Mouse (Mus musculus): ENCODE data around the gene Anapc7. TPM values are rescaled to one million over a fixed set of nuclear protein-coding genes. Genes with fewer than 3 reads are reported as not detected.

Gene Anapc7
- polyA plus RNA-seq, 1 experiment: 17.8 TPM

DNA sequence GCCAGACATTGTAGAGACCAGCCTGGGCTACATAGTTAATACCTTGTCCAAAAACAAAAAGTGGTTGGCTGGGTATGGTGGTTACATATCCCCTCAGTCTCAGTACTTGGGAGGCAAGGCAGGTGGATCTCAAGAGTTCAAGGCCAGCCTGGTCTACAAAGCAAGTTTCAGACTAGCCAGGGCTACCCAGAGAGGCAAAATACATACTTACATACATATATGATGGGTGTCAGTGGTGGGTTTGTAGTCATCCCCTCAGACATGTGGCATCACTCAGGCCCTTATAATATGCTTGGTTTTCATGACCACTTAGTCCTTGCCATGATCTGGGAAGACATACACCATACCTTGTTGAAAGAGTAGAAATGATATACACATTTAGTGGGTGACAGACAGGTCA lies 30.8 kb upstream of the Anapc7 start:
- H3K4me3 ChIP-seq (replicated peaks; ENCODE audit: control insufficient read depth, low read depth, low read length): no peak overlapping the region
- no peak overlapping the region for H3K27ac ChIP-seq (ENCODE audit: control insufficient read depth, insufficient read depth, low read depth, low read length, poor library complexity)
- TF ChIP-seq CTCF (IDR thresholded peaks at IDR 0.05; ENCODE audit: control insufficient read depth, insufficient read depth, low read length) (no peak), POLR2A (IDR thresholded peaks at IDR 0.05; ENCODE audit: borderline replicate concordance, control insufficient read depth, low read depth, low read length) (no peak)
- peaks cover 3% of the 10 kb centered on the region; the same call in 1 of the 2 replicates for H3K4me1 ChIP-seq (ENCODE audit: control insufficient read depth, insufficient read depth, low read length)

DNA sequence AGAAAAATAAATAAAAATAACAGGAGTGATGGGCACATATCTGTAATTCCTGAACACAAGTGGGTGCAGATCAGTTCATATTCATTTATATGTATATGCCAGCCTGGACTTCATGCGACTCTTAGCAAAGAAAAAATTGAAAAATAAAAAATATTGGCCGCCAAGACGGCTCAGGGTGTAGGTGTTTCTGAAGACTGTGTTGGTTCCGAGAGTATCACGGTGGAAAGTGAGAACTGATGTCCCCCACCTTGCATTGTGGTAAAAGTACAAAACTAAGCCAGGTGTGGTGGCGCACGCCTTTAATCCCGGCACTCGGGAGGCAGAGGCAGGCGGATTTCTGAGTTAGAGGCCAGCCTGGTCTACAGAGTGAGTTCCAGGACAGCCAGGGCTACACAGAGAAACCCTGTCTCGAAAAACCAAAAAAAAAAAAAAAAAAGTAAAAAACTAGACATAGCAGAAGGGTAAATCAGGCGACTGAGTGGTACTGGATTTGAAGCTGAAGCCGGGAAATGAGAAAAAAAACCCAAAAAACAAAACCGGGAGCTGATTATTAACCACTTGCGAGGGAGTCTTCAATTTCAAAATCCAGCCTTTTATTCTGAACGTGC lies 30.2 kb upstream of the Anapc7 start:
- H3K4me1 ChIP-seq (ENCODE audit: control insufficient read depth, insufficient read depth, low read length): peaks cover 3% of the 10 kb centered on the region; the same call in 1 of the 2 replicates
- H3K4me3 ChIP-seq (replicated peaks; ENCODE audit: control insufficient read depth, low read depth, low read length): no peak overlapping the region
- TF ChIP-seq CTCF (IDR thresholded peaks at IDR 0.05; ENCODE audit: control insufficient read depth, insufficient read depth, low read length): no peak
- WGBS: 44% methylated on average over 16 of the region's 16 CpGs
- H3K27ac ChIP-seq (ENCODE audit: control insufficient read depth, insufficient read depth, low read depth, low read length, poor library complexity): no peak overlapping the region; the same call in 1 of the 2 replicates

GRCm38 (mm10) chr5:122391786-122392180 lies 29.7 kb upstream of the Anapc7 start, which contains the start of gene Arpc3:
TSS of gene Arpc3 (plus strand) at chr5:122391878.
- H3K4me1 ChIP-seq (ENCODE audit: control insufficient read depth, insufficient read depth, low read length): peaks cover 6% of the 10 kb centered on the region; the same call in 1 of the 2 replicates
- TF ChIP-seq CTCF (IDR thresholded peaks at IDR 0.05; ENCODE audit: control insufficient read depth, insufficient read depth, low read length) (peak; percentile 96), POLR2A (IDR thresholded peaks at IDR 0.05; ENCODE audit: borderline replicate concordance, control insufficient read depth, low read depth, low read length) (peak; percentile 68; the same call in 1 of the 2 replicates)
- peak within 1 kb of the TSS; percentile 98 for H3K4me3 ChIP-seq (replicated peaks; ENCODE audit: control insufficient read depth, low read depth, low read length)
- H3K27ac ChIP-seq (ENCODE audit: control insufficient read depth, insufficient read depth, low read depth, low read length, poor library complexity): peak within 1 kb of the TSS; percentile 91
- WGBS: under 1% methylated on average over 39 of the region's 39 CpGs

- Histone ChIP-seq H3K4me1 (ENCODE audit: control insufficient read depth, insufficient read depth, low read length) (peaks cover 8% of the 10 kb centered on the region; the same call in 1 of the 2 replicates), H3K27ac (ENCODE audit: control insufficient read depth, insufficient read depth, low read depth, low read length, poor library complexity) (peak overlapping the region; percentile 91), H3K4me3 (replicated peaks; ENCODE audit: control insufficient read depth, low read depth, low read length) (peak overlapping the region; percentile 98)
- WGBS: 1% methylated on average over 19 of the region's 19 CpGs
- TF ChIP-seq POLR2A (IDR thresholded peaks at IDR 0.05; ENCODE audit: borderline replicate concordance, control insufficient read depth, low read depth, low read length) (no peak), CTCF (IDR thresholded peaks at IDR 0.05; ENCODE audit: control insufficient read depth, insufficient read depth, low read length) (no peak)
These were observed 29.1 kb upstream of the Anapc7 start for GRCm38 (mm10) chr5:122392227-122393004.

DNA sequence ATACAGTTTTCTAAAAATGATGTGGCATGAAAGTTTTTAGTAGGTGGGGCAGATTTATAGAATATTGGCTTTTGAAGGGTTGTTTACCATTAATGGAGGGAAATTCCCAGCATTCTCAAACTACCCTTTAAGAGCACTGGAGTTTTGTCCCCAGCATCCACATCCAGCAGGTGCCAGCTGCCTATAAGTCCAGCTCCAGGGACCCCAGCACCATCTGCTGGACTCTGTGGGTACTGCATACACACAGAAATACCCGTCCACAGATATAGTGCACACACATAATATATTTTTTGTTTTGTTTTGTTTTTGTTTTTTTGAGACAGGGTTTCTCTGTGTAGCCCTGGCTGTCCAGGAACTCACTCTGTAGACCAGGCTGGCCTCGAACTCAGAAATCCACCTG lies 27.6 kb upstream of the Anapc7 start:
- H3K27ac ChIP-seq (ENCODE audit: control insufficient read depth, insufficient read depth, low read depth, low read length, poor library complexity): no peak overlapping the region
- TF ChIP-seq CTCF (IDR thresholded peaks at IDR 0.05; ENCODE audit: control insufficient read depth, insufficient read depth, low read length) (peak; percentile 80), POLR2A (IDR thresholded peaks at IDR 0.05; ENCODE audit: borderline replicate concordance, control insufficient read depth, low read depth, low read length) (no peak)
- 38% methylated on average over 2 of the region's 2 CpGs for WGBS
- H3K4me3 ChIP-seq (replicated peaks; ENCODE audit: control insufficient read depth, low read depth, low read length): no peak overlapping the region
- H3K4me1 ChIP-seq (ENCODE audit: control insufficient read depth, insufficient read depth, low read length): peaks cover 9% of the 10 kb centered on the region; the same call in 1 of the 2 replicates

DNA sequence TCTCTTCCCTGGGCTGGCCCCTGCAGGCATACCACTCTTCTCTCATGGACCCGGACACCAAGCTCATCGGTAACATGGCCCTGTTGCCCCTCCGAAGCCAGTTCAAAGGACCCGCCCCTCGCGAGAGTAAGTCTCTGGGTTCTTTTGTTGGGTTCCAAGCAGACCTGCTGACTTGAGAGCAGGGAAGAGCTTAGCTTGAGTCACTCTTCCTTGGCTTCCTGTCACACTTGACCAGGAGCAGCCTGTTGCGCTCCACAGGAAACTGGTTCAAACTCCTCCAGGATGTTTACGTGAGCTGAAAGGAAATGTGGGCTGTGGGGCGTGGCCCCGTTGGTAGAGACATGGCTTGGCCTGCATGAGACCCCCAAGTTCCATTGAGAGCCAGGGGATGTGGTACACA lies 24.7 kb upstream of the Anapc7 start:
- peak overlapping the region; percentile 30; the same call in 1 of the 2 replicates for H3K27ac ChIP-seq (ENCODE audit: control insufficient read depth, insufficient read depth, low read depth, low read length, poor library complexity)
- H3K4me3 ChIP-seq (replicated peaks; ENCODE audit: control insufficient read depth, low read depth, low read length): no peak overlapping the region
- TF ChIP-seq CTCF (IDR thresholded peaks at IDR 0.05; ENCODE audit: control insufficient read depth, insufficient read depth, low read length) (no peak), POLR2A (IDR thresholded peaks at IDR 0.05; ENCODE audit: borderline replicate concordance, control insufficient read depth, low read depth, low read length) (no peak)
- peaks cover 9% of the 10 kb centered on the region; the same call in 1 of the 2 replicates for H3K4me1 ChIP-seq (ENCODE audit: control insufficient read depth, insufficient read depth, low read length)
- 19% methylated on average over 10 of the region's 10 CpGs for WGBS

DNA sequence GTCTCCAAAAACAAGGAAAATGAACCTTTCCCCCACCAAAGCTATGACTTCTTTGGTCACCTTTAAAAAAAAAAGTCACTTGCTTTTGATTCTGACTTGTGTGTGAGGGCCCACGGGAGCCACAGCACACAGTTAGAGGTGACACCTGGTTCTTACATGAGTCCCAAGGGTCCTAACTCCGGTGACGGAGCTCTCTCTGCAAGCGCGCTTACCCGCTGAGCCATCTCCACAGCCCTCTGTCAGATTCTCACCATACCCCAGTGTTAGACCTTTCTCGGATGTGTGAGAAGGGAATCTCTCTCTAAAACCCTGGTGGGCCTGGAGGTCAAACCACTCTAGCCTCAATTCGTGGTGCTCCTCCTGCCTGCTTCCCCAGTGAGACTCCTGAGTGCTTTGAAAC lies 24.0 kb upstream of the Anapc7 start:
- no peak overlapping the region; the same call in 1 of the 2 replicates for H3K27ac ChIP-seq (ENCODE audit: control insufficient read depth, insufficient read depth, low read depth, low read length, poor library complexity)
- H3K4me1 ChIP-seq (ENCODE audit: control insufficient read depth, insufficient read depth, low read length): peaks cover 9% of the 10 kb centered on the region; the same call in 1 of the 2 replicates
- WGBS: 51% methylated on average over 8 of the region's 8 CpGs
- no peak overlapping the region for H3K4me3 ChIP-seq (replicated peaks; ENCODE audit: control insufficient read depth, low read depth, low read length)
- no peak for TF ChIP-seq POLR2A (IDR thresholded peaks at IDR 0.05; ENCODE audit: borderline replicate concordance, control insufficient read depth, low read depth, low read length)
- no peak for TF ChIP-seq CTCF (IDR thresholded peaks at IDR 0.05; ENCODE audit: control insufficient read depth, insufficient read depth, low read length)

DNA sequence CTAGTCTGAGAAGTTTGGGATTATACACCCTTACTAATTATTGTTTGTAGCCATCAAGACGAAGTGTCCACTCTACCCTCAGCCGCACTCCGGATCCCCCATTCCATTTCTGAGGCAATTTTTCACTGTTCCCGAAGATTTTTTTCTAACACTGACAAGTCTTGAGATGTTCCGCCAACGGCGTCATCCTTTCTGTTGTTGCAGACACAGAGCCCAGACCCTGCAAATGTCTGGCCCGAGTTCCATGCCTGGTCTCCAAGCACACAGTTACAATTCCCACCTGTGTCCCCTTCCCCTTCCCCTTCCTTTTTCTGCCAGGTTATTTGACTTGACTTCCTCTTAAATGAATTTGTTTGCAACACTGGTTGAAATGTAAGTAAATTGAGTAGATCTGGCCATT lies 21.6 kb upstream of the Anapc7 start:
- TF ChIP-seq CTCF (IDR thresholded peaks at IDR 0.05; ENCODE audit: control insufficient read depth, insufficient read depth, low read length) (no peak), POLR2A (IDR thresholded peaks at IDR 0.05; ENCODE audit: borderline replicate concordance, control insufficient read depth, low read depth, low read length) (no peak)
- WGBS: 72% methylated on average over 8 of the region's 8 CpGs
- H3K27ac ChIP-seq (ENCODE audit: control insufficient read depth, insufficient read depth, low read depth, low read length, poor library complexity): no peak overlapping the region
- H3K4me1 ChIP-seq (ENCODE audit: control insufficient read depth, insufficient read depth, low read length): peaks cover 9% of the 10 kb centered on the region; the same call in 1 of the 2 replicates
- H3K4me3 ChIP-seq (replicated peaks; ENCODE audit: control insufficient read depth, low read depth, low read length): no peak overlapping the region

All from bone marrow, adult 2 months (tissue).